Mouse (Mus musculus) gastrocnemius, adult 8-10 months (tissue): Measurements from ENCODE around the gene F2. TPM values are rescaled to one million over a fixed set of nuclear protein-coding genes. Genes with fewer than 3 reads are reported as not detected.

ENCODE experiments used
- DNase-seq, 2 experiments: peaks; one replicate each; pipeline ENCODE4 v3.0.0; 2022; ENCODE audit warnings: low spot score in 2 of 2
- total RNA-seq, 4 experiments: library from RNA; stranded (reverse); gene quantifications; 2 replicates each; pipeline ENCODE4 v1.2.4; 2022

The F2 gene
- total RNA-seq = under 1 TPM in 2 of 4 experiments, not detected in 2; 0.19 to 0.75 TPM

- no peak for DNase-seq
Observed at GRCm38 (mm10) chr2:91636229-91636628, at the start of gene F2. F2 (minus strand) TSS chr2:91636414.

- DNase-seq = no peak
Observed at GRCm38 (mm10) chr2:91683919-91684318, 47.7 kb upstream of the F2 start.

GRCm38 (mm10) chr2:91682850-91683249 is 46.6 kb upstream of the F2 start:
- DNase-seq = no peak

GRCm38 (mm10) chr2:91676961-91677360 is 40.7 kb upstream of the F2 start:
- no peak for DNase-seq

- no peak for DNase-seq
Observed at GRCm38 (mm10) chr2:91676420-91676819, 40.2 kb upstream of the F2 start.

GRCm38 (mm10) chr2:91674895-91675294 is 38.7 kb upstream of the F2 start:
- DNase-seq = no peak

GRCm38 (mm10) chr2:91673587-91673986 is 37.4 kb upstream of the F2 start:
- no peak for DNase-seq

- no peak for DNase-seq
Observed at GRCm38 (mm10) chr2:91670038-91670437, 33.8 kb upstream of the F2 start.

GRCm38 (mm10) chr2:91669326-91669725 is 33.1 kb upstream of the F2 start:
- no peak for DNase-seq

GRCm38 (mm10) chr2:91667747-91668146 is 31.5 kb upstream of the F2 start:
- no peak for DNase-seq

GRCm38 (mm10) chr2:91666386-91666910 is 30.2 kb upstream of the F2 start:
- DNase-seq = no peak

GRCm38 (mm10) chr2:91664780-91665179 is 28.6 kb upstream of the F2 start:
- DNase-seq = no peak

GRCm38 (mm10) chr2:91660981-91661380 is 24.8 kb upstream of the F2 start:
- DNase-seq = no peak

- no peak for DNase-seq
Observed at GRCm38 (mm10) chr2:91659657-91660056, 23.4 kb upstream of the F2 start.

GRCm38 (mm10) chr2:91656774-91657173 is 20.6 kb upstream of the F2 start:
- no peak for DNase-seq

- DNase-seq = no peak
Observed at GRCm38 (mm10) chr2:91655827-91656226, 19.6 kb upstream of the F2 start.

- no peak for DNase-seq
Observed at GRCm38 (mm10) chr2:91655388-91655787, 19.2 kb upstream of the F2 start.

- no peak for DNase-seq
Observed at GRCm38 (mm10) chr2:91652863-91653262, 16.6 kb upstream of the F2 start.

- no peak for DNase-seq
Observed at GRCm38 (mm10) chr2:91651458-91652258, 15.4 kb upstream of the F2 start.

- DNase-seq = no peak
Observed at GRCm38 (mm10) chr2:91650360-91650995, 14.3 kb upstream of the F2 start.

- peak; percentile 91 to 93 for DNase-seq
Observed at GRCm38 (mm10) chr2:91649553-91650359, 13.5 kb upstream of the F2 start, which contains the start of the genes Zfp408 and Arhgap1. Zfp408 (minus strand) TSS chr2:91649791. Arhgap1 (plus strand) TSS chr2:91649860.

GRCm38 (mm10) chr2:91649152-91649551 is 12.9 kb upstream of the F2 start:
- DNase-seq = no peak
